Comparison of ENCODE assay signal across 8 mouse cellular contexts in the genomic region with DNA sequence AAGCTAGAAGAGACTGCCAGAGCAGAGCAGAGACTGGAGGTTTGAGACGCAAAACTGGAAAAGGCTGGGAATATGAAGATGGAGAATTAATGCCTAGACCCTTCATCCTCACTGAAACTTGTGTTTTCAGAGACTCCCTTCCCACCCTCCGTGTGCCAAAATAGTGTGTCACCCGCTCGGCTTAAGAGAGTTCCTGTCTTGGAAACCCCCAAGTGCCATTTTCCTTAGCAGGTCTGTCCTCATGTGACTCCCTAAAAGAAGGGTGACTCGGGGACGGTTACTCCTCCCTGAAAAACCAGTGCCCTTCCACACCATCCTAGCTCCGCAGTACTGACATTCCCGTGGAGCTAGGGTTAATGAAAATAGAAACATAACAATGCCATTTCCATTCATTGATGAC. TPM values are rescaled to one million over a fixed set of nuclear protein-coding genes. Genes with fewer than 3 reads are reported as not detected.
A peak's percentile ranks its signal among the peaks of the same experiment; 100 is the strongest.
DNase-seq lines count a peak whose midpoint lies in the region; ATAC-seq and TF ChIP-seq lines count a peak whose summit lies in the region.

No protein-coding gene starts in this region.

- H3K4me3 ChIP-seq in gastrocnemius, adult 2 months: peak overlapping the region; percentile 95
- peak overlapping the region; percentile 79 for H3K4me3 ChIP-seq in liver, embryonic 12.5 days
- H3K4me3 ChIP-seq in stomach, postnatal 0 days (ENCODE audit: low read depth, low read length): peak overlapping the region; percentile 81

- peaks cover 18% of the 10 kb centered on the region for H3K27me3 ChIP-seq in liver, embryonic 12.5 days (replicated peaks)
- no peaks in the 10 kb centered on the region for H3K27me3 ChIP-seq in stomach, postnatal 0 days (ENCODE audit: control insufficient read depth, insufficient read depth, low read length)

- H3K9ac ChIP-seq in liver, embryonic 12.5 days: peak overlapping the region; percentile 83
- peak overlapping the region; percentile 85 for H3K9ac ChIP-seq in stomach, postnatal 0 days (ENCODE audit: low read length)

- peak overlapping the region; percentile 92 for H3K27ac ChIP-seq in gastrocnemius, adult 2 months
- H3K27ac ChIP-seq in liver, embryonic 12.5 days: no peak overlapping the region
- peak overlapping the region; percentile 96 for H3K27ac ChIP-seq in stomach, postnatal 0 days (replicated peaks)

- ATAC-seq in liver, embryonic 12.5 days: no peak
- ATAC-seq in stomach, postnatal 0 days (ENCODE audit: low FRiP score, low TSS enrichment): no peak

- DNase-seq in gastrocnemius, adult 2 months: no peak
- DNase-seq in gastrocnemius, postnatal 14 days: no peak
- DNase-seq in thymus, postnatal 14 days: peak; percentile 33
- no peak for DNase-seq in thymus, adult 18-20 months
- DNase-seq in stomach, postnatal 0 days (ENCODE audit: low spot score): no peak
- no peak for DNase-seq in cerebellum, postnatal 10 days
- DNase-seq in Muller cell, postnatal 12 days (ENCODE audit: inconsistent ontology term): no peak

- TF ChIP-seq CTCF in gastrocnemius, adult 2 months (IDR thresholded peaks at IDR 0.05): no peak
- no peak for TF ChIP-seq CTCF in stomach, postnatal 0 days (IDR thresholded peaks at IDR 0.05; ENCODE audit: low read depth)

- TF ChIP-seq EP300 in stomach, postnatal 0 days (optimal IDR thresholded peaks at IDR 0.05): no peak

- peak overlapping the region; percentile 86 for H3K4me2 ChIP-seq in liver, embryonic 12.5 days
- H3K4me2 ChIP-seq in stomach, postnatal 0 days (replicated peaks; ENCODE audit: low read depth): peak overlapping the region; percentile 94

- H3K9me3 ChIP-seq in liver, embryonic 12.5 days (replicated peaks): no peaks in the 10 kb centered on the region
- H3K9me3 ChIP-seq in stomach, postnatal 0 days (ENCODE audit: control insufficient read depth, low read length): no peaks in the 10 kb centered on the region

- 3% methylated on average over 8 of the region's 8 CpGs for WGBS in liver, embryonic 12.5 days (ENCODE audit: insufficient replicate concordance)
- 4% methylated on average over 8 of the region's 8 CpGs for WGBS in stomach, postnatal 0 days

- intact Hi-C loops in gastrocnemius, adult 2 months (cut with DNase I): no loop called here
- intact Hi-C loops in gastrocnemius, postnatal 14 days (cut with DNase I; ENCODE audit: low total_unique reads): loop anchor here (10.0 kb wide), 1 partner anchor 61 kb away; no protein-coding TSS in a partner anchor

- H3K4me1 ChIP-seq in liver, embryonic 12.5 days: peaks cover 79% of the 10 kb centered on the region
- 0 out of 2 replicates have a peak, but pooled peaks cover 2% of the 10 kb centered on the region for H3K4me1 ChIP-seq in stomach, postnatal 0 days (replicated peaks; ENCODE audit: control insufficient read depth, insufficient read depth)

- H3K36me3 ChIP-seq in liver, embryonic 12.5 days: peaks cover 2% of the 10 kb centered on the region
- no peaks in the 10 kb centered on the region for H3K36me3 ChIP-seq in stomach, postnatal 0 days (ENCODE audit: control insufficient read depth, insufficient read depth, low read length)

RNA-seq across cellular contexts. Expression of gene Uck2, which starts 0.2 kb away (rescaled TPM):
- total RNA-seq in gastrocnemius, adult 2 months (2021): 10 to 100 TPM; 14.1 to 22.4 TPM
- 10 to 100 TPM; 18.4 to 29.1 TPM for total RNA-seq in gastrocnemius, postnatal 14 days (2021)
- 102 and 103 TPM in 2 replicates for polyA plus RNA-seq in liver, embryonic 12.5 days (2016; fragmentation: Nextera tagmentation; extraction: Ambion mirVana)
- polyA plus RNA-seq in stomach, postnatal 0 days (2015; fragmentation: Nextera tagmentation; extraction: Ambion mirVana): 49.4 and 52.5 TPM in 2 replicates

RNA-seq across cellular contexts. Expression of gene Tmco1, which starts 22.8 kb away (rescaled TPM):
- total RNA-seq in gastrocnemius, adult 2 months (2021): 10 to 100 TPM; 33.2 to 40.4 TPM
- 10 to 100 TPM; 36.8 to 39.3 TPM for total RNA-seq in gastrocnemius, postnatal 14 days (2021)
- 70.7 and 74.2 TPM in 2 replicates for polyA plus RNA-seq in liver, embryonic 12.5 days (2016; fragmentation: Nextera tagmentation; extraction: Ambion mirVana)
- 77.2 and 81.8 TPM in 2 replicates for polyA plus RNA-seq in stomach, postnatal 0 days (2015; fragmentation: Nextera tagmentation; extraction: Ambion mirVana)
